Mouse (Mus musculus) retina, postnatal 1 day (tissue): ENCODE data around the gene Bhlhe23.
A peak's percentile ranks its signal among the peaks of the same experiment; 100 is the strongest.

Experiments used
- DNase-seq: peaks from one replicate; pipeline ENCODE4 v3.0.0-alpha.2; 2012

The Bhlhe23 gene

GRCm38 (mm10) chr2:180724585-180725413 lies 51.9 kb downstream of the Bhlhe23 start, which contains the start of gene Slc17a9:
Gene Slc17a9, plus strand, starts transcription at chr2:180725263.
- peak; percentile 15 for DNase-seq
